In genomic region chr2:145957450-145957849, GRCm38 (mm10) we compare ENCODE assay signal across 9 mouse cellular contexts. TPM values are rescaled to one million over a fixed set of nuclear protein-coding genes. Genes with fewer than 3 reads are reported as not detected.
A peak's percentile ranks its signal among the peaks of the same experiment; 100 is the strongest.
DNase-seq lines count a peak whose midpoint lies in the region; ATAC-seq and TF ChIP-seq lines count a peak whose summit lies in the region.
"Had no signal": no experiment of that assay in that cellular context is flagged by ENCODE, and none has a peak within 500 bp of the region (broad histone marks: within the 10 kb centered on the region; RNA-seq: fewer than 3 reads in every experiment).

No protein-coding gene starts in this region.

- DNase-seq in CD4-positive helper T cell, adult 2 months (ENCODE audit: low read depth, low spot score) = peak; percentile 29
- DNase-seq in NIH3T3 (ENCODE audit: low read depth) = peak; percentile 64
- peak; percentile 85 for DNase-seq in hindbrain, postnatal 0 days (ENCODE audit: low spot score)
- peak; percentile 24 for DNase-seq in telencephalon, adult 2 months (ENCODE audit: low read depth, low spot score)
- no peak for DNase-seq in thymus, adult 18-20 months
- DNase-seq in left cerebral cortex, adult 8-10 months (ENCODE audit: low spot score in 2 of 2) = no peak
- DNase-seq: liver, embryonic 13.5 days had no signal

- no peaks in the 10 kb centered on the region for H3K27me3 ChIP-seq in intestine, postnatal 0 days (replicated peaks; ENCODE audit: control insufficient read depth, insufficient read depth, low read length)
- H3K27me3 ChIP-seq in intestine, embryonic 15.5 days (replicated peaks) = no peaks in the 10 kb centered on the region
- no peaks in the 10 kb centered on the region for H3K27me3 ChIP-seq in hindbrain, postnatal 0 days (ENCODE audit: insufficient read depth, low read length)
- H3K27me3 ChIP-seq: liver, embryonic 13.5 days had no signal

- H3K9ac ChIP-seq in intestine, postnatal 0 days (ENCODE audit: low read depth, low read length) = no peak overlapping the region
- no peak overlapping the region for H3K9ac ChIP-seq in intestine, embryonic 15.5 days
- H3K9ac ChIP-seq in hindbrain, postnatal 0 days (replicated peaks; ENCODE audit: low read length) = no peak overlapping the region
- H3K9ac ChIP-seq: liver, embryonic 13.5 days had no signal

- H3K4me3 ChIP-seq in intestine, postnatal 0 days (ENCODE audit: low read depth, low read length) = no peak overlapping the region
- H3K4me3 ChIP-seq in intestine, embryonic 15.5 days (replicated peaks) = no peak overlapping the region
- H3K4me3 ChIP-seq in hindbrain, postnatal 0 days (ENCODE audit: low read length) = no peak overlapping the region
- H3K4me3 ChIP-seq: liver, embryonic 13.5 days had no signal

- no peaks in the 10 kb centered on the region for H3K36me3 ChIP-seq in intestine, postnatal 0 days (ENCODE audit: control insufficient read depth, insufficient read depth)
- no peaks in the 10 kb centered on the region for H3K36me3 ChIP-seq in intestine, embryonic 15.5 days
- no peaks in the 10 kb centered on the region for H3K36me3 ChIP-seq in hindbrain, postnatal 0 days (ENCODE audit: insufficient read depth, low read length)
- H3K36me3 ChIP-seq: liver, embryonic 13.5 days had no signal

- WGBS in intestine, postnatal 0 days = 14% methylated on average over 4 of the region's 4 CpGs
- WGBS in intestine, embryonic 15.5 days = 10% methylated on average over 4 of the region's 4 CpGs
- WGBS in hindbrain, postnatal 0 days = 11% methylated on average over 4 of the region's 4 CpGs

- H3K4me1 ChIP-seq in intestine, postnatal 0 days (replicated peaks; ENCODE audit: control insufficient read depth, insufficient read depth, low read length) = no peaks in the 10 kb centered on the region
- H3K4me1 ChIP-seq in intestine, embryonic 15.5 days (replicated peaks) = no peaks in the 10 kb centered on the region
- 0 out of 2 replicates have a peak, but pooled peaks cover 4% of the 10 kb centered on the region for H3K4me1 ChIP-seq in hindbrain, postnatal 0 days (ENCODE audit: insufficient read depth, low read length)
- H3K4me1 ChIP-seq: liver, embryonic 13.5 days had no signal

- H3K4me2 ChIP-seq in intestine, postnatal 0 days (replicated peaks; ENCODE audit: low read depth) = no peak overlapping the region
- H3K4me2 ChIP-seq in intestine, embryonic 15.5 days (replicated peaks) = no peak overlapping the region
- no peak overlapping the region for H3K4me2 ChIP-seq in hindbrain, postnatal 0 days (ENCODE audit: low read depth, low read length)
- H3K4me2 ChIP-seq: liver, embryonic 13.5 days had no signal

- TF ChIP-seq CTCF in intestine, postnatal 0 days (IDR thresholded peaks at IDR 0.05; ENCODE audit: low read depth) = peak; percentile 86
- TF ChIP-seq CTCF in hindbrain, postnatal 0 days (IDR thresholded peaks at IDR 0.05; ENCODE audit: low read depth) = peak; percentile 87

- H3K9me3 ChIP-seq in intestine, postnatal 0 days (ENCODE audit: control insufficient read depth) = no peaks in the 10 kb centered on the region
- no peaks in the 10 kb centered on the region for H3K9me3 ChIP-seq in intestine, embryonic 15.5 days
- H3K9me3 ChIP-seq in hindbrain, postnatal 0 days (ENCODE audit: low read length) = no peaks in the 10 kb centered on the region
- H3K9me3 ChIP-seq: liver, embryonic 13.5 days had no signal

- ATAC-seq in intestine, postnatal 0 days = no peak
- no peak; the same call in 1 of the 2 replicates for ATAC-seq in intestine, embryonic 15.5 days
- peak; percentile 56; the same call in 1 of the 2 replicates for ATAC-seq in hindbrain, postnatal 0 days

- H3K27ac ChIP-seq in intestine, postnatal 0 days (ENCODE audit: low read depth, low read length) = no peak overlapping the region
- H3K27ac ChIP-seq in intestine, embryonic 15.5 days = no peak overlapping the region
- no peak overlapping the region for H3K27ac ChIP-seq in hindbrain, postnatal 0 days
- H3K27ac ChIP-seq: liver, embryonic 13.5 days had no signal

RNA-seq across cellular contexts. Expression of gene Crnkl1, which starts 22.6 kb away (rescaled TPM):
- 12.6 and 14.3 TPM in 2 replicates for polyA plus RNA-seq in intestine, postnatal 0 days (2015; fragmentation: Nextera tagmentation; extraction: Ambion mirVana)
- 17.8 and 20.7 TPM in 2 replicates for polyA plus RNA-seq in intestine, embryonic 15.5 days (2015; fragmentation: Nextera tagmentation; extraction: Ambion mirVana)
- total RNA-seq in hindbrain, postnatal 0 days (2014; rRNA removed) = 12.3 and 14.6 TPM in 2 replicates
- 15.1 and 19.6 TPM in 2 replicates for polyA plus RNA-seq in hindbrain, postnatal 0 days (2015; fragmentation: Nextera tagmentation; extraction: Ambion mirVana)
- total RNA-seq in left cerebral cortex, adult 8-10 months (2022) = 10 to 100 TPM; 18.5 to 22.1 (median 20.4) TPM

RNA-seq across cellular contexts. Expression of gene Cfap61, which starts 22.9 kb away (rescaled TPM):
- polyA plus RNA-seq in intestine, postnatal 0 days (2015; fragmentation: Nextera tagmentation; extraction: Ambion mirVana) = 0.08 TPM in 1 of 2 replicates, not detected in the other
- 0.74 and 1.5 TPM in 2 replicates for polyA plus RNA-seq in intestine, embryonic 15.5 days (2015; fragmentation: Nextera tagmentation; extraction: Ambion mirVana)
- total RNA-seq in hindbrain, postnatal 0 days (2014; rRNA removed) = 2.6 and 4.1 TPM in 2 replicates
- 3.7 and 5.4 TPM in 2 replicates for polyA plus RNA-seq in hindbrain, postnatal 0 days (2015; fragmentation: Nextera tagmentation; extraction: Ambion mirVana)
- 1 to 10 TPM; 3.1 to 4.0 (median 3.6) TPM for total RNA-seq in left cerebral cortex, adult 8-10 months (2022)

RNA-seq across cellular contexts. Expression of gene Naa20, which starts 55.6 kb away (rescaled TPM):
- polyA plus RNA-seq in intestine, postnatal 0 days (2015; fragmentation: Nextera tagmentation; extraction: Ambion mirVana) = 100 and 106 TPM in 2 replicates
- polyA plus RNA-seq in intestine, embryonic 15.5 days (2015; fragmentation: Nextera tagmentation; extraction: Ambion mirVana) = 145 and 157 TPM in 2 replicates
- 104 and 105 TPM in 2 replicates for total RNA-seq in hindbrain, postnatal 0 days (2014; rRNA removed)
- 166 and 168 TPM in 2 replicates for polyA plus RNA-seq in hindbrain, postnatal 0 days (2015; fragmentation: Nextera tagmentation; extraction: Ambion mirVana)
- total RNA-seq in left cerebral cortex, adult 8-10 months (2022) = 10 to 100 TPM; 70.6 to 78.4 (median 73.6) TPM

Comparison
In these comparisons a context has a peak if more than half of its experiments do, and no peak if none do; other contexts are left out.
1. DNase-seq: peak in CD4-positive helper T cell, adult 2 months (single experiment), NIH3T3 (single experiment), hindbrain, postnatal 0 days (single experiment) and telencephalon, adult 2 months (single experiment); none in thymus, adult 18-20 months (0 of 2) and left cerebral cortex, adult 8-10 months (0 of 2).